9 mouse cellular contexts compared by ENCODE assay signal in genomic region chr3:9608906-9609580, GRCm38 (mm10). TPM values are rescaled to one million over a fixed set of nuclear protein-coding genes. Genes with fewer than 3 reads are reported as not detected.
A peak's percentile ranks its signal among the peaks of the same experiment; 100 is the strongest.
DNase-seq lines count a peak whose midpoint lies in the region; ATAC-seq and TF ChIP-seq lines count a peak whose summit lies in the region.
"Had no signal": no experiment of that assay in that cellular context is flagged by ENCODE, and none has a peak within 500 bp of the region (broad histone marks: within the 10 kb centered on the region; RNA-seq: fewer than 3 reads in every experiment).

No protein-coding gene starts in this region.

- H3K9me3 ChIP-seq in embryonic facial prominence, embryonic 14.5 days (ENCODE audit: control insufficient read depth, low read length): no peaks in the 10 kb centered on the region
- H3K9me3 ChIP-seq in heart, embryonic 16.5 days (replicated peaks; ENCODE audit: control insufficient read depth, low read length): no peaks in the 10 kb centered on the region
- no peaks in the 10 kb centered on the region for H3K9me3 ChIP-seq in lung, embryonic 16.5 days (ENCODE audit: control insufficient read depth, low read length)

- no peaks in the 10 kb centered on the region for H3K36me3 ChIP-seq in embryonic facial prominence, embryonic 14.5 days (ENCODE audit: control insufficient read depth, insufficient read depth, low read length)
- H3K36me3 ChIP-seq in heart, embryonic 16.5 days (ENCODE audit: control insufficient read depth, insufficient read depth): no peaks in the 10 kb centered on the region
- no peaks in the 10 kb centered on the region for H3K36me3 ChIP-seq in lung, embryonic 16.5 days (ENCODE audit: control insufficient read depth, insufficient read depth, low read length)
- H3K36me3 ChIP-seq: G1E had no signal

- TF ChIP-seq POLR2A in olfactory bulb, adult 2 months (IDR thresholded peaks at IDR 0.05; ENCODE audit: insufficient read depth, low read depth, low read length): no peak

- ATAC-seq in embryonic facial prominence, embryonic 14.5 days (ENCODE audit: low read depth): peak; percentile 19
- peak; percentile 25 for ATAC-seq in heart, embryonic 16.5 days (replicated peaks; ENCODE audit: extremely low read depth, insufficient read depth, low FRiP score)
- ATAC-seq in lung, embryonic 16.5 days (ENCODE audit: low read depth): peak; percentile 32

- peak overlapping the region; percentile 74 for H3K4me2 ChIP-seq in embryonic facial prominence, embryonic 14.5 days (ENCODE audit: low read depth, low read length)
- peak overlapping the region; percentile 93 for H3K4me2 ChIP-seq in heart, embryonic 16.5 days (ENCODE audit: low read depth, low read length)
- H3K4me2 ChIP-seq in lung, embryonic 16.5 days (ENCODE audit: low read depth, low read length): peak overlapping the region; percentile 96

- no peak for TF ChIP-seq CTCF in olfactory bulb, adult 2 months (IDR thresholded peaks at IDR 0.05; ENCODE audit: insufficient read depth, low read depth, low read length)

- H3K9ac ChIP-seq in embryonic facial prominence, embryonic 14.5 days (ENCODE audit: low read depth, low read length): peak overlapping the region; percentile 83
- H3K9ac ChIP-seq in heart, embryonic 16.5 days (ENCODE audit: low read length): peak overlapping the region; percentile 95
- H3K9ac ChIP-seq in lung, embryonic 16.5 days (ENCODE audit: low read length): peak overlapping the region; percentile 92

- H3K27ac ChIP-seq in embryonic facial prominence, embryonic 14.5 days (replicated peaks; ENCODE audit: low read depth, low read length): peak overlapping the region; percentile 95
- peak overlapping the region; percentile 95 for H3K27ac ChIP-seq in heart, embryonic 16.5 days (ENCODE audit: low read length)
- peak overlapping the region; percentile 91 for H3K27ac ChIP-seq in lung, embryonic 16.5 days (ENCODE audit: low read length)
- H3K27ac ChIP-seq in olfactory bulb, adult 2 months (ENCODE audit: insufficient read depth, low read depth, low read length): peak overlapping the region; percentile 83

- peak; percentile 32 for DNase-seq in ovary, postnatal 10 days (ENCODE audit: low spot score)
- no peak for DNase-seq in ovary, adult 18-20 months (ENCODE audit: low spot score)
- peak; percentile 33 for DNase-seq in embryonic facial prominence, embryonic 14.5 days (ENCODE audit: low spot score)
- peak; percentile 52 to 67 for DNase-seq in kidney, postnatal 25 days
- peak; percentile 66 for DNase-seq in thymus, postnatal 14 days

- H3K27me3 ChIP-seq in embryonic facial prominence, embryonic 14.5 days (replicated peaks; ENCODE audit: control insufficient read depth, insufficient read depth, low read length): no peaks in the 10 kb centered on the region; the same call in 1 of the 2 replicates
- H3K27me3 ChIP-seq in heart, embryonic 16.5 days (ENCODE audit: control insufficient read depth, insufficient read depth, low read length): no peaks in the 10 kb centered on the region
- H3K27me3 ChIP-seq in lung, embryonic 16.5 days (ENCODE audit: control insufficient read depth, insufficient read depth, low read depth, low read length): no peaks in the 10 kb centered on the region

- peak overlapping the region; percentile 86 for H3K4me3 ChIP-seq in embryonic facial prominence, embryonic 14.5 days (ENCODE audit: low read depth, low read length)
- H3K4me3 ChIP-seq in heart, embryonic 16.5 days (ENCODE audit: low read length): peak overlapping the region; percentile 87
- H3K4me3 ChIP-seq in lung, embryonic 16.5 days (ENCODE audit: low read length): peak overlapping the region; percentile 92
- peak overlapping the region; percentile 100 for H3K4me3 ChIP-seq in olfactory bulb, adult 2 months (ENCODE audit: insufficient read depth, low read depth, low read length)

- WGBS in embryonic facial prominence, embryonic 14.5 days: 0% methylated on average over 42 of the region's 94 CpGs
- WGBS in heart, embryonic 16.5 days: under 1% methylated on average over 88 of the region's 94 CpGs
- 0% methylated on average over 62 of the region's 94 CpGs for WGBS in lung, embryonic 16.5 days
- WGBS in olfactory bulb, adult 2 months: 3% methylated on average over 94 of the region's 94 CpGs

- H3K4me1 ChIP-seq in embryonic facial prominence, embryonic 14.5 days (ENCODE audit: control insufficient read depth, insufficient read depth, low read length): peaks cover 25% of the 10 kb centered on the region
- peaks cover 10% of the 10 kb centered on the region; the same call in 1 of the 2 replicates for H3K4me1 ChIP-seq in heart, embryonic 16.5 days (ENCODE audit: control insufficient read depth, insufficient read depth, low read length)
- H3K4me1 ChIP-seq in lung, embryonic 16.5 days (replicated peaks; ENCODE audit: control insufficient read depth, insufficient read depth, low read length): peaks cover 30% of the 10 kb centered on the region
- peaks cover 14% of the 10 kb centered on the region for H3K4me1 ChIP-seq in olfactory bulb, adult 2 months (ENCODE audit: control insufficient read depth, insufficient read depth, low read length)

RNA-seq across cellular contexts. Expression of gene Zfp704, which starts 0.8 kb away (rescaled TPM):
- 11.7 and 11.9 TPM in 2 replicates for polyA plus RNA-seq in embryonic facial prominence, embryonic 14.5 days (2014; fragmentation: Nextera tagmentation; extraction: Ambion mirVana)
- polyA plus RNA-seq in heart, embryonic 16.5 days (2015; fragmentation: Nextera tagmentation; extraction: Ambion mirVana): 6.0 and 6.4 TPM in 2 replicates
- 8.9 and 9.0 TPM in 2 replicates for polyA plus RNA-seq in lung, embryonic 16.5 days (2015; fragmentation: Nextera tagmentation; extraction: Ambion mirVana)
- not detected in 2 replicates for polyA plus RNA-seq in olfactory bulb, adult 2 months (2012; ENCODE audit: insufficient read depth, insufficient read length, low replicate concordance, missing spikeins)
